8 mouse cellular contexts compared by ENCODE assay signal in genomic region chr17:29488978-29489970, GRCm38 (mm10). TPM values are rescaled to one million over a fixed set of nuclear protein-coding genes. Genes with fewer than 3 reads are reported as not detected.
DNase-seq lines count a peak whose midpoint lies in the region; ATAC-seq and TF ChIP-seq lines count a peak whose summit lies in the region.

No protein-coding gene starts in this region.

- peaks cover 14% of the 10 kb centered on the region for H3K36me3 ChIP-seq in heart, adult 2 months (ENCODE audit: control insufficient read depth, insufficient read depth, low read length)
- peaks cover 13% of the 10 kb centered on the region for H3K36me3 ChIP-seq in forebrain, embryonic 10.5 days (replicated peaks)
- peaks cover 5% of the 10 kb centered on the region for H3K36me3 ChIP-seq in hindbrain, embryonic 13.5 days
- H3K36me3 ChIP-seq in liver, adult 2 months (ENCODE audit: control insufficient read depth, insufficient read depth, low read length), result peaks cover 13% of the 10 kb centered on the region
- no peaks in the 10 kb centered on the region for H3K36me3 ChIP-seq in midbrain, embryonic 16.5 days (ENCODE audit: control insufficient read depth, insufficient read depth, low read length)

- intact Hi-C loops in heart, adult 2 months (cut with DNase I), result no loop called here
- intact Hi-C loops in heart, postnatal 14 days (cut with DNase I), result no loop called here

- TF ChIP-seq EP300 in heart, adult 2 months (IDR thresholded peaks at IDR 0.05; ENCODE audit: insufficient read depth, low read depth, low read length), result no peak

- no peaks in the 10 kb centered on the region for H3K27me3 ChIP-seq in heart, adult 2 months (ENCODE audit: control insufficient read depth, insufficient read depth, low read length)
- H3K27me3 ChIP-seq in forebrain, embryonic 10.5 days (ENCODE audit: poor library complexity, severe bottlenecking), result 0 out of 2 replicates have a peak, but pooled peaks cover 4% of the 10 kb centered on the region
- no peaks in the 10 kb centered on the region for H3K27me3 ChIP-seq in hindbrain, embryonic 13.5 days
- no peaks in the 10 kb centered on the region for H3K27me3 ChIP-seq in liver, adult 2 months (ENCODE audit: control insufficient read depth, insufficient read depth, low read length)
- H3K27me3 ChIP-seq in midbrain, embryonic 16.5 days (ENCODE audit: control insufficient read depth, insufficient read depth, low read depth, low read length), result no peaks in the 10 kb centered on the region

- peak overlapping the region; percentile 91 for H3K9ac ChIP-seq in heart, adult 2 months (ENCODE audit: low read depth, low read length)
- H3K9ac ChIP-seq in hindbrain, embryonic 13.5 days, result peak overlapping the region; percentile 83
- H3K9ac ChIP-seq in liver, adult 2 months (ENCODE audit: low read depth, low read length), result peak overlapping the region; percentile 97
- H3K9ac ChIP-seq in midbrain, embryonic 16.5 days (ENCODE audit: low read depth, low read length), result peak overlapping the region; percentile 79

- peak overlapping the region; percentile 96 for H3K27ac ChIP-seq in heart, adult 2 months
- peak overlapping the region; percentile 97 for H3K27ac ChIP-seq in forebrain, embryonic 10.5 days
- H3K27ac ChIP-seq in hindbrain, embryonic 13.5 days, result peak overlapping the region; percentile 96
- peak overlapping the region; percentile 89 for H3K27ac ChIP-seq in liver, adult 2 months (replicated peaks; ENCODE audit: insufficient read depth, low read depth, low read length)
- peak overlapping the region; percentile 90 for H3K27ac ChIP-seq in midbrain, embryonic 16.5 days (ENCODE audit: low read length)

- peaks cover 6% of the 10 kb centered on the region for H3K4me1 ChIP-seq in heart, adult 2 months (ENCODE audit: control insufficient read depth, insufficient read depth, low read length)
- peaks cover 50% of the 10 kb centered on the region for H3K4me1 ChIP-seq in forebrain, embryonic 10.5 days
- peaks cover 37% of the 10 kb centered on the region for H3K4me1 ChIP-seq in hindbrain, embryonic 13.5 days (replicated peaks)
- peaks cover 16% of the 10 kb centered on the region for H3K4me1 ChIP-seq in liver, adult 2 months (ENCODE audit: control insufficient read depth, insufficient read depth, low read length)
- peaks cover 19% of the 10 kb centered on the region for H3K4me1 ChIP-seq in midbrain, embryonic 16.5 days (ENCODE audit: control insufficient read depth, insufficient read depth, low read length)

- 8% methylated on average over 30 of the region's 30 CpGs for WGBS in heart, adult 2 months
- WGBS in forebrain, embryonic 10.5 days, result 7% methylated on average over 30 of the region's 30 CpGs
- 5% methylated on average over 30 of the region's 30 CpGs for whole genome bisulfite sequencing in hindbrain, embryonic 13.5 days
- 2% methylated on average over 30 of the region's 30 CpGs for WGBS in liver, adult 2 months
- 5% methylated on average over 30 of the region's 30 CpGs for WGBS in midbrain, embryonic 16.5 days

- TF ChIP-seq POLR2A in heart, adult 2 months (IDR thresholded peaks at IDR 0.05; ENCODE audit: insufficient read depth, low read depth, low read length), result no peak; the same call in 1 of the 2 replicates
- TF ChIP-seq POLR2A in liver, adult 2 months (IDR thresholded peaks at IDR 0.05; ENCODE audit: extremely low read depth, insufficient read depth, low read length), result no peak

- no peaks in the 10 kb centered on the region for H3K9me3 ChIP-seq in forebrain, embryonic 10.5 days
- H3K9me3 ChIP-seq in hindbrain, embryonic 13.5 days, result no peaks in the 10 kb centered on the region
- H3K9me3 ChIP-seq in midbrain, embryonic 16.5 days (replicated peaks; ENCODE audit: control insufficient read depth, low read length, poor library complexity, severe bottlenecking), result no peaks in the 10 kb centered on the region

- peak overlapping the region; percentile 73 for H3K4me3 ChIP-seq in heart, adult 2 months
- H3K4me3 ChIP-seq in forebrain, embryonic 10.5 days, result peak overlapping the region; percentile 98
- H3K4me3 ChIP-seq in hindbrain, embryonic 13.5 days, result peak overlapping the region; percentile 70
- peak overlapping the region; percentile 92 for H3K4me3 ChIP-seq in liver, adult 2 months (ENCODE audit: insufficient read depth, low read depth, low read length)
- peak overlapping the region; percentile 62 for H3K4me3 ChIP-seq in midbrain, embryonic 16.5 days (ENCODE audit: low read depth, low read length)

- H3K79me2 ChIP-seq in heart, adult 2 months (replicated peaks; ENCODE audit: control insufficient read depth, insufficient read depth, low read length), result peaks cover 8% of the 10 kb centered on the region; the same call in 1 of the 2 replicates
- H3K79me2 ChIP-seq in liver, adult 2 months (ENCODE audit: control insufficient read depth, insufficient read depth, low read length), result peaks cover 13% of the 10 kb centered on the region

- no peak for ATAC-seq in hindbrain, embryonic 13.5 days (ENCODE audit: low FRiP score)
- ATAC-seq in midbrain, embryonic 16.5 days, result peak; percentile 16

- no peak for TF ChIP-seq CTCF in heart, adult 2 months (IDR thresholded peaks at IDR 0.05)
- TF ChIP-seq CTCF in liver, adult 2 months (IDR thresholded peaks at IDR 0.05; ENCODE audit: low read depth, low read length), result no peak

- H3K4me2 ChIP-seq in hindbrain, embryonic 13.5 days, result peak overlapping the region; percentile 73
- H3K4me2 ChIP-seq in midbrain, embryonic 16.5 days (ENCODE audit: low read length), result peak overlapping the region; percentile 60

- DNase-seq in heart, adult 2 months, result peak in 1 of 2 experiments; percentile 57
- DNase-seq in heart, postnatal 14 days, result no peak
- DNase-seq in MN1 (ENCODE audit: low spot score), result peak; percentile 61
- DNase-seq in forebrain, embryonic 10.5 days (ENCODE audit: extremely low spot score, low spot score), result no peak
- DNase-seq in liver, adult 2 months (ENCODE audit: extremely low read depth, low read depth, low spot score), result peak; percentile 75
- DNase-seq in left cerebral cortex, adult 8-10 months (ENCODE audit: low spot score in 2 of 2), result no peak

RNA-seq across cellular contexts. Expression of gene Pim1, which starts 1.3 kb away (rescaled TPM):
- 10 to 100 TPM; 17.2 to 20.5 TPM for total RNA-seq in heart, adult 2 months (2021)
- 24.6 and 27.9 TPM in 2 replicates for polyA plus RNA-seq in heart, adult 2 months (2012; rRNA removed)
- 10 to 100 TPM; 30.8 to 33.7 TPM for total RNA-seq in heart, postnatal 14 days (2021)
- polyA plus RNA-seq in forebrain, embryonic 10.5 days (2016; fragmentation: Nextera tagmentation; extraction: Ambion mirVana), result 32.2 and 33.1 TPM in 2 replicates
- 12.7 and 13.8 TPM in 2 replicates for polyA plus RNA-seq in hindbrain, embryonic 13.5 days (2015; fragmentation: Nextera tagmentation; extraction: Ambion mirVana)
- 8.9 and 9.5 TPM in 2 replicates for total RNA-seq in liver, adult 2 months (2014; rRNA removed)
- polyA plus RNA-seq in liver, adult 2 months (2012; rRNA removed), result 16.0 and 16.4 TPM in 2 replicates
- polyA plus RNA-seq in midbrain, embryonic 16.5 days (2015; fragmentation: Nextera tagmentation; extraction: Ambion mirVana), result 7.3 and 7.6 TPM in 2 replicates
- total RNA-seq in left cerebral cortex, adult 8-10 months (2022), result 1 to 10 TPM; 4.3 to 6.0 (median 5.1) TPM

Comparison
In these comparisons a context has a peak if more than half of its experiments do, and no peak if none do; other contexts are left out.
1. DNase-seq: peak in MN1 (single experiment) and liver, adult 2 months (single experiment); none in heart, postnatal 14 days (0 of 2), forebrain, embryonic 10.5 days (single experiment) and left cerebral cortex, adult 8-10 months (0 of 2).
2. Peak in every context shown above with its lines, with median percentiles within 50 percentile points of each other: H3K27ac ChIP-seq, H3K4me3 ChIP-seq and H3K9ac ChIP-seq.